Mouse (Mus musculus): Measurements from ENCODE around the gene Epc2.

GRCm38 (mm10) chr2:49465672-49466222 lies 14.5 kb downstream of the Epc2 start:
- TF ChIP-seq CEBPB (IDR thresholded peaks at IDR 0.05; ENCODE audit: low read depth) = no peak
- TF ChIP-seq CTCF (IDR thresholded peaks at IDR 0.05; ENCODE audit: control insufficient read depth, insufficient read depth, insufficient read length) = no peak
- TF ChIP-seq FOSL1 (IDR thresholded peaks at IDR 0.05; ENCODE audit: insufficient read depth, low read length, poor library complexity, severe bottlenecking) = no peak
- no peak for TF ChIP-seq USF1 (IDR thresholded peaks at IDR 0.05; ENCODE audit: low read depth)
- TF ChIP-seq MYOG (IDR thresholded peaks at IDR 0.05; ENCODE audit: control insufficient read depth, extremely low read depth, insufficient read length) = no peak

Data from C2C12 (cell line).